In the genomic region with DNA sequence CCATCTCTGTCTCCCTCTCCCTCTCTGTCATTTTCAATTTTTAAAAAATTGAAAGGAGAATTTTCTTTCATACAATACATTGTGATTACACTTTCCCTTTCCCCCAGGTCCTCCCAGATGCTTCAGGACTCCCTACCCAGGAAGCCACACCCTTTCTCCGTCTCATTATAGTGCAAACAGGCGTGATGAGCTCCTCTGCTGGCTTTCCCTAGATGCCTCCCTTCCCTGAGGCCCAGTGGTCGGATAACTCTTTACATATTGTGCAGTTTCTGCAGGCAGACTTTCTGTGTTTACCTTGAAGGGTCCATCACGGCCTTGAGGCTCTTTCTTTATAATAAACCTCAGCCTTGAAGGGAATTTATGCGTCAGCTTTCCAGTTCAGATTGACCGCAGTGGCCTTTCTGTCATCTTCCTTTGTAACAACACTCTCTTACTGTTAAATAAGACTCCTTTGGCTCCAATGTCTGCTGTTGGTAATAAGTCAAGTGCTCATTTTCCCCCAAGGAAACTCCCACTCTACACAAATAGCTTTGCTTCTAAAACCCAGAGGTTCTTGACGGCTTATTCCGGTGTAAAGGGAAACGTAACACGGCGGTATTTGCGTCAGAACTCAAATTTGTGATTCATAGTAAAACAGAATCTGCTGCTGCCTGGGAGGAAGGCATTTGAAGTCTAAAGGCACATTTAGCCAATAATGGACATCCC, we compare ENCODE assay signal across 38 mouse cellular contexts. TPM values are rescaled to one million over a fixed set of nuclear protein-coding genes. Genes with fewer than 3 reads are reported as not detected.
DNase-seq lines count a peak whose midpoint lies in the region; ATAC-seq and TF ChIP-seq lines count a peak whose summit lies in the region.
"Had no signal": no experiment of that assay in that cellular context is flagged by ENCODE, and none has a peak within 500 bp of the region (broad histone marks: within the 10 kb centered on the region; RNA-seq: fewer than 3 reads in every experiment).

No protein-coding gene starts in this region.

- no peak for ATAC-seq in kidney, postnatal 0 days (replicated peaks; ENCODE audit: low FRiP score, low read depth)
- ATAC-seq in liver, embryonic 12.5 days, result no peak
- ATAC-seq: CD4-positive, CD25-positive, alpha-beta regulatory T cell, adult 4 months; forebrain, embryonic 16.5 days; intestine, postnatal 0 days; liver, postnatal 0 days; midbrain, embryonic 16.5 days; Patski had no signal

- H3K4me2 ChIP-seq in kidney, postnatal 0 days (ENCODE audit: low read length), result no peak overlapping the region
- no peak overlapping the region for H3K4me2 ChIP-seq in liver, embryonic 12.5 days
- H3K4me2 ChIP-seq: heart, embryonic 15.5 days; hindbrain, embryonic 12.5 days; limb, embryonic 13.5 days; liver, embryonic 11.5 days had no signal

- TF ChIP-seq CTCF in kidney, postnatal 0 days (IDR thresholded peaks at IDR 0.05; ENCODE audit: low read depth), result no peak
- TF ChIP-seq CTCF in kidney, adult 2 months (conservative IDR thresholded peaks at IDR 0.05; ENCODE audit: insufficient read depth, insufficient read length, low read depth, low read length), result no peak

- in situ Hi-C loops in ES-E14 (cut with MboI; ENCODE audit: low sequenced_read_pairs in 2 of 2, unreplicated experiment in 2 of 2), result no loop called here

- H3K27ac ChIP-seq in kidney, postnatal 0 days, result no peak overlapping the region
- no peak overlapping the region for H3K27ac ChIP-seq in kidney, adult 2 months (ENCODE audit: insufficient read depth, low read depth, low read length)
- H3K27ac ChIP-seq in ES-E14 (ENCODE audit: insufficient read depth, low read depth, low read length, poor library complexity, severe bottlenecking), result peak overlapping the region; percentile 79; the same call in 1 of the 2 replicates
- no peak overlapping the region for H3K27ac ChIP-seq in liver, embryonic 12.5 days
- H3K27ac ChIP-seq: forebrain, embryonic 10.5 days; heart, embryonic 10.5 days; heart, embryonic 15.5 days; hindbrain, embryonic 12.5 days; layer of hippocampus, adult 2 months; left cerebral cortex, adult 2 months; limb, embryonic 13.5 days had no signal

- no peak overlapping the region for H3K9ac ChIP-seq in kidney, postnatal 0 days (ENCODE audit: low read depth, low read length)
- no peak overlapping the region; the same call in 1 of the 2 replicates for H3K9ac ChIP-seq in ES-E14 (ENCODE audit: insufficient read depth, low read depth, low read length, poor library complexity, severe bottlenecking)
- no peak overlapping the region for H3K9ac ChIP-seq in liver, embryonic 12.5 days
- H3K9ac ChIP-seq: heart, embryonic 15.5 days; hindbrain, embryonic 12.5 days; limb, embryonic 13.5 days; liver, postnatal 0 days had no signal

- no peaks in the 10 kb centered on the region for H3K36me3 ChIP-seq in kidney, postnatal 0 days (ENCODE audit: insufficient read depth, low read length)
- no peaks in the 10 kb centered on the region for H3K36me3 ChIP-seq in kidney, adult 2 months (ENCODE audit: control insufficient read depth, insufficient read depth, low read length)
- no peaks in the 10 kb centered on the region for H3K36me3 ChIP-seq in ES-E14 (ENCODE audit: control insufficient read depth, insufficient read depth, low read length, poor library complexity, severe bottlenecking)
- H3K36me3 ChIP-seq in liver, embryonic 12.5 days, result no peaks in the 10 kb centered on the region
- H3K36me3 ChIP-seq: forebrain, embryonic 10.5 days; heart, embryonic 10.5 days; heart, embryonic 15.5 days; hindbrain, embryonic 12.5 days; limb, embryonic 13.5 days had no signal

- no peak for TF ChIP-seq POLR2A in kidney, adult 2 months (IDR thresholded peaks at IDR 0.05; ENCODE audit: low read depth, low read length)

- no peaks in the 10 kb centered on the region for H3K27me3 ChIP-seq in kidney, postnatal 0 days (ENCODE audit: insufficient read depth, low read length)
- no peaks in the 10 kb centered on the region; the same call in 1 of the 2 replicates for H3K27me3 ChIP-seq in kidney, adult 2 months (replicated peaks; ENCODE audit: control insufficient read depth, insufficient read depth, low read length)
- no peaks in the 10 kb centered on the region for H3K27me3 ChIP-seq in liver, embryonic 12.5 days (replicated peaks)
- H3K27me3 ChIP-seq: heart, embryonic 15.5 days; hindbrain, embryonic 12.5 days; limb, embryonic 13.5 days; Patski had no signal

- H3K4me3 ChIP-seq in kidney, postnatal 0 days (replicated peaks; ENCODE audit: low read depth, low read length), result no peak overlapping the region
- H3K4me3 ChIP-seq in kidney, adult 2 months (ENCODE audit: insufficient read depth, low read depth, low read length), result no peak overlapping the region
- 0 out of 4 replicates have a peak overlapping the region, but pooled peaks of 1 of the 2 experiments have one; percentile 4 for H3K4me3 ChIP-seq in ES-E14 (ENCODE audit: insufficient read depth in 1 of 2, low read depth in 1 of 2, low read length in 2 of 2, poor library complexity in 1 of 2, severe bottlenecking in 1 of 2)
- H3K4me3 ChIP-seq in liver, embryonic 12.5 days, result no peak overlapping the region
- H3K4me3 ChIP-seq: forebrain, embryonic 10.5 days; heart, embryonic 10.5 days; heart, embryonic 15.5 days; hindbrain, embryonic 12.5 days; layer of hippocampus, adult 2 months; left cerebral cortex, adult 2 months; limb, embryonic 13.5 days had no signal

- intact Hi-C loops in heart, postnatal 25 days (cut with DNase I), result no loop called here

- peak; percentile 64 for DNase-seq in heart, adult 11 months
- no peak for DNase-seq in heart, postnatal 25 days (ENCODE audit: low spot score)
- peak; percentile 82 for DNase-seq in kidney, postnatal 0 days (ENCODE audit: low spot score)
- DNase-seq in kidney, adult 2 months, result no peak
- peak; percentile 63 for DNase-seq in ES-E14 (ENCODE audit: low read depth, low spot score)
- peak; percentile 7 for DNase-seq in mesoderm, embryonic 11.5 days (ENCODE audit: low read depth, low spot score)
- DNase-seq: adrenal gland, postnatal 25 days; cerebellum, adult 18-20 months; cerebellum, postnatal 25 days; gastrocnemius, postnatal 14 days; heart, postnatal 36 days; liver, postnatal 0 days; lung, postnatal 4 days; right cerebral cortex, postnatal 25 days; thymus, postnatal 14 days had no signal

- no peaks in the 10 kb centered on the region for H3K9me3 ChIP-seq in kidney, postnatal 0 days (replicated peaks; ENCODE audit: low read length)
- no peaks in the 10 kb centered on the region for H3K9me3 ChIP-seq in ES-E14 (ENCODE audit: control insufficient read depth, insufficient read depth, low read depth, low read length)
- no peaks in the 10 kb centered on the region for H3K9me3 ChIP-seq in liver, embryonic 12.5 days (replicated peaks)
- H3K9me3 ChIP-seq: heart, embryonic 10.5 days; heart, embryonic 15.5 days; hindbrain, embryonic 12.5 days; limb, embryonic 13.5 days had no signal

- WGBS in kidney, postnatal 0 days, result 20% methylated on average over 12 of the region's 12 CpGs
- 39% methylated on average over 12 of the region's 12 CpGs for WGBS in kidney, adult 2 months
- 77% methylated on average over 12 of the region's 12 CpGs for WGBS in liver, embryonic 12.5 days (ENCODE audit: insufficient replicate concordance)

- H3K4me1 ChIP-seq in kidney, postnatal 0 days (replicated peaks; ENCODE audit: insufficient read depth, low read length), result no peaks in the 10 kb centered on the region
- no peaks in the 10 kb centered on the region for H3K4me1 ChIP-seq in kidney, adult 2 months (ENCODE audit: control insufficient read depth, insufficient read depth, low read length)
- peaks cover 0 to 9% of the 10 kb centered on the region in 2 experiments; a peak in 3 of 4 replicates for H3K4me1 ChIP-seq in ES-E14 (ENCODE audit: control insufficient read depth in 2 of 2, insufficient read depth in 2 of 2, low read length in 2 of 2, poor library complexity in 1 of 2)
- H3K4me1 ChIP-seq in liver, embryonic 12.5 days, result no peaks in the 10 kb centered on the region
- H3K4me1 ChIP-seq: forebrain, embryonic 10.5 days; heart, embryonic 10.5 days; heart, embryonic 15.5 days; hindbrain, embryonic 12.5 days; limb, embryonic 13.5 days had no signal

TF ChIP-seq in ES-E14, 5 proteins besides CTCF, POLR2A, EP300 and RAD21:
- TF ChIP-seq MAFK (IDR thresholded peaks at IDR 0.05; ENCODE audit: insufficient read depth, low read depth, low read length) (no peak), CHD2 (IDR thresholded peaks at IDR 0.05; ENCODE audit: low read depth, low read length) (no peak), ZC3H11A (IDR thresholded peaks at IDR 0.05; ENCODE audit: borderline replicate concordance, low read depth, low read length) (no peak), HCFC1 (IDR thresholded peaks at IDR 0.05; ENCODE audit: borderline replicate concordance, insufficient read depth, low read length) (no peak), ZNF384 (IDR thresholded peaks at IDR 0.05; ENCODE audit: low read depth, low read length) (no peak)
TF ChIP-seq in ES-E14: peak in this region for 0.

RNA-seq across cellular contexts. Expression of a gene that starts 52.7 kb away (rescaled TPM):
- not detected for total RNA-seq in heart, postnatal 25 days (2021)
- polyA plus RNA-seq in kidney, postnatal 0 days (2015; fragmentation: Nextera tagmentation; extraction: Ambion mirVana), result 2.6 and 3.2 TPM in 2 replicates
- polyA plus RNA-seq in kidney, adult 2 months (2012; rRNA removed), result 29.6 and 30.3 TPM in 2 replicates
- total RNA-seq in ES-E14 (2012; rRNA removed), result not detected in 2 replicates
- 4.9 and 5.0 TPM in 2 replicates for polyA plus RNA-seq in liver, embryonic 12.5 days (2016; fragmentation: Nextera tagmentation; extraction: Ambion mirVana)
- total RNA-seq: adrenal gland, adult 18-20 months; adrenal gland, postnatal 25 days; gastrocnemius, postnatal 14 days; granulocyte monocyte progenitor cell, adult 5-6 weeks; heart, postnatal 36 days; layer of hippocampus, adult 2 months; left cerebral cortex, adult 2 months; left cerebral cortex, postnatal 25 days; megakaryocyte-erythroid progenitor cell, adult 5-6 weeks; MEL; neutrophil, adult 5-6 weeks had no signal
- polyA plus RNA-seq: CD4-positive, CD25-positive, alpha-beta regulatory T cell, adult 4 months; embryonic facial prominence, embryonic 11.5 days; forebrain, embryonic 10.5 days; forebrain, embryonic 16.5 days; heart, embryonic 10.5 days; heart, embryonic 15.5 days; hindbrain, embryonic 12.5 days; limb, embryonic 13.5 days; lung, embryonic 16.5 days; neural tube, embryonic 11.5 days; Patski had no signal

Comparison
In these comparisons a context has a peak if more than half of its experiments do, and no peak if none do; other contexts are left out.
1. DNase-seq: peak in heart, adult 11 months (single experiment), kidney, postnatal 0 days (single experiment), ES-E14 (single experiment) and mesoderm, embryonic 11.5 days (single experiment); none in heart, postnatal 25 days (single experiment) and kidney, adult 2 months (single experiment).